Mouse (Mus musculus) right cerebral cortex, adult 18-20 months (tissue): ENCODE results near the gene Vamp2.

Experiments used
- DNase-seq: peaks from one replicate; pipeline ENCODE4 v3.0.0; 2022; ENCODE audit warnings: mixed read lengths

Gene Vamp2

DNA sequence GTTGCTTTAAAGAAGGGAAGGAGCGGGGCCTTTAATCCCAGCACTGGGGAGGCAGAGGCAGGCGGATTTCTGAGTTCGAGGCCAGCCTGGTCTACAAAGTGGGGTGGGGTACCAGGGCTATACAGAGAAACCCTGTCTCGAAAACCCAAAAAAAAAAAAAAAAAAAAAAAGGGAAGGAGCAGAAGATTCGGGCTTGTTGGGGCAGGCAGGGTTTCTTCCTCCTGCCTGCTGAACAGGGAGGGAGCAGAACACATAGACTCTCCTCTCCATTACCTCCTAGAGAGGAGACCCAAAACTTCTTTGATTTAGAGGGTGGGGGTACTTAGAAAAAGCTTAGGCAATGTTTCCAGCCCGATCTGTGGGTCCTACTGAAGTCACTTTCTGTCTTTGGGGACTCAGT, 47.1 kb downstream of the Vamp2 start:
- DNase-seq, result no peak
